Mouse (Mus musculus) heart, embryonic 10.5 days (tissue): ENCODE measurements around the gene Ino80d. TPM values are rescaled to one million over a fixed set of nuclear protein-coding genes. Genes with fewer than 3 reads are reported as not detected.

Source experiments
- DNase-seq: peaks from one replicate; pipeline ENCODE4 v3.0.0-alpha.2; 2017; ENCODE audit warnings: low spot score
- H3K27ac ChIP-seq: fragments of 300-500 bp; sonication (generic); 2 replicates; pipeline ENCODE4 v1.5.1; 2016; ENCODE audit warnings: mild to moderate bottlenecking
- H3K27me3 ChIP-seq: fragments of 300-500 bp; sonication (generic); 2 replicates; pipeline ENCODE4 v1.6.1; 2016; ENCODE audit warnings: mild to moderate bottlenecking; ENCODE audit not compliant: poor library complexity, insufficient read depth, severe bottlenecking
- H3K36me3 ChIP-seq: fragments of 300-500 bp; sonication (generic); 2 replicates; pipeline ENCODE4 v1.6.1; 2016; ENCODE audit warnings: mild to moderate bottlenecking, moderate library complexity
- H3K4me1 ChIP-seq: fragments of 300-500 bp; sonication (generic); 2 replicates; pipeline ENCODE4 v1.6.1; 2016; ENCODE audit warnings: mild to moderate bottlenecking
- H3K4me3 ChIP-seq: fragments of 300-500 bp; sonication (generic); 2 replicates; pipeline ENCODE4 v1.5.1; 2016; ENCODE audit warnings: mild to moderate bottlenecking, moderate library complexity
- H3K9me3 ChIP-seq: fragments of 300-500 bp; sonication (generic); 2 replicates; pipeline ENCODE4 v1.6.1; 2016; ENCODE audit warnings: mild to moderate bottlenecking, moderate library complexity
- WGBS: fragments of 180-500 bp; shearing (Covaris S2); methylation state at CpG from one replicate; pipeline ENCODE4 v1.1.7; 2016; 5-methylcytosine and 5-hydroxymethylcytosine counted together
- polyA plus RNA-seq: library from polyadenylated mRNA; unstranded; fragments of >200 nt; fragmentation: Nextera tagmentation; extraction: Ambion mirVana; gene quantifications from 2 replicates; pipeline ENCODE4 v1.2.1, GENCODE M21; 2016

The Ino80d gene
- polyA plus RNA-seq, 1 experiment from 2014 or later = 12.9 TPM

DNA sequence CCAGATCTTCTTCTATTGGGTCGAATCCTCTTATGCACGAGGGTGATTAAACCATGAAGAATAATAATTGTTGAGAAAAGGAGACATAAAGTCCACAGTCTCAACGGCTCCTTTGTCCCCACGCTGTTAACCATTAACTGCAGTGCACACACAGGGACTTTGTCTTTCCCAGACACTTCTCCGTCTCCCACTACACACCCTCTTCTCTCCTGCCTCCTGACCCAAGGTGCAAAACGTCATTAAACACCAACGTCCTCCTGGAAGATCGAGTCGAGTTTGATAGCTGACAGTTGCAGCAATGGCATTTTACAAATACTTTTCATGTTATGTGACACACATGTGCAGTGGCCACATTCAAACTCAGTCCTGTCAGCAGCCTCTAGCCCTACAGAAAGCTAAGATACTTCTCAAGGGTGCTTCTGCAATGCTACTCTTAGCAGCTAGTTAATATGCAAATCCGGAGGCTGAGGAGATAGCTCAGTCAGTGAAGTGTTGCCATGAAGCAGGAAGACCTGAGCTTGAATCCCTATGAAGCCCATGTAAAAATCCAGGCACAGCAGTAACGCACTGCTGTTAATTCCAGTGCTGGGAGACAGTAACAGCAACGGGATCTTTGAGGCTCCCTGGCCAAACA lies 109.3 kb downstream of the Ino80d start:
- Histone ChIP-seq H3K4me3 (no peak overlapping the region), H3K27ac (no peak overlapping the region), H3K9me3 (no peaks in the 10 kb centered on the region), H3K36me3 (no peaks in the 10 kb centered on the region), H3K27me3 (no peaks in the 10 kb centered on the region), H3K4me1 (0 out of 2 replicates have a peak, but pooled peaks cover 4% of the 10 kb centered on the region)
- 57% methylated on average over 12 of the region's 12 CpGs for WGBS
- DNase-seq = peak; percentile 56

DNA sequence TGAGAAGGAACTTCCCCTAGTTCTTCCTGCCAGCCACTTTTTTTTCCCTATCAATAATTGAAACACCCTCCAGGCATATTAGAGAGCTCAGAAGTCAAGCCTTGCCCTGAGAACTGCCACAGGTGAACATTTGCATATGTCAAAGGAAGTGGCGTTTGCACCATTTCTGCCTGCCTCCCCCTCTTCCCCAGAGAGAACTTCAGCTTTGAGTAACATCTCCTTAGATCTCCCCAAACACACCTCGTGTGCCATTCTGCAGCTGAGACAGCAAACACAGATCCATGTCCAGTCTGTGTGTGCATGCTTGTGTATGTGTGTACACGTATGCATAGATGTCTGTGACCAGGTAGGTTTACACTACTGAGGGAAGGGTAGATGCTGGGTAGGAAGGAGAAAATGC lies 112.6 kb downstream of the Ino80d start:
- H3K9me3 ChIP-seq = no peaks in the 10 kb centered on the region
- WGBS = 68% methylated on average over 3 of the region's 3 CpGs
- H3K27me3 ChIP-seq = no peaks in the 10 kb centered on the region
- no peaks in the 10 kb centered on the region for H3K36me3 ChIP-seq
- H3K4me1 ChIP-seq = 0 out of 2 replicates have a peak, but pooled peaks cover 4% of the 10 kb centered on the region
- DNase-seq = peak; percentile 20
- H3K4me3 ChIP-seq = no peak overlapping the region
- H3K27ac ChIP-seq = no peak overlapping the region

DNA sequence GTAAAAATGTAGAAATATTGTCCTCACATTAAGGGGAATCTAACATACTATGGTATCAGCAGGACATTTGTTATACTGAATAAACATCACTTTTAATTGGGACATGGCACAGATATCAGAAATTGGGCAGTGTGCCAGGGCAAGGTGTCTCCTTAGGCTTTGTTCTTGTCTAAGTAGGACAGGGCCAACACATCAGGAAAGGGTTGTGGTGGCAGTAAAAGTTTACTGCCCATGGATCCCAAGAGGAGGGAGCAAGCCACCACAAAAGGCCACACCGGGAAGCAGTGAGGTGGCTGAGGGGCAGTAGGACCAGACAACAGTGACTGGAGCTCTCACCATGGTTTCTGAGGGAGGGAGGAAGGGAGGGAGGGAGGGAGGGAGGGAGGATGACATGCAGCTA lies 121.1 kb downstream of the Ino80d start:
- no peaks in the 10 kb centered on the region for H3K9me3 ChIP-seq
- peaks cover 18% of the 10 kb centered on the region for H3K4me1 ChIP-seq
- peak overlapping the region; percentile 88 for H3K27ac ChIP-seq
- no peaks in the 10 kb centered on the region for H3K36me3 ChIP-seq
- peak; percentile 74 for DNase-seq
- WGBS = 40% methylated on average over 1 of the region's 1 CpGs
- no peaks in the 10 kb centered on the region for H3K27me3 ChIP-seq
- H3K4me3 ChIP-seq = no peak overlapping the region

DNA sequence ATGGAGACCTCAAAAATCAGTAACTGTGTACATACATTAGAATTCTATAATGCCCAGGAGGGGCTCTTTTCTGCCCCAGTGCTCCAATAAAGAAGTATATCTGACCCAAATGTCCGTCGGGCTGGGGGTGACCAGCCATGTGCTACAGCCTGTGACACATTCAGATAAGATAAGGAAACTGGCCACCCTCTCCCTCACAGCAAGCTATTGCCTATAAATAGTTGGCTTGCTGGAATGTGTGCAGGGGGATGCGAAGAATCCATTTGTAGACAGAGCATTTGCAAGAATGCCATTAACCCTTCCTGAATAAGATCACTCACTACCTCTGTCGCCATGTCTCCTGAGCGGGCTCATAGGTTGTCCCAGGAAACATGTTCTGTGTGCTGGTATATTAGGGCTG lies 121.8 kb downstream of the Ino80d start:
- H3K27ac ChIP-seq = peak overlapping the region; percentile 88
- H3K36me3 ChIP-seq = no peaks in the 10 kb centered on the region

DNA sequence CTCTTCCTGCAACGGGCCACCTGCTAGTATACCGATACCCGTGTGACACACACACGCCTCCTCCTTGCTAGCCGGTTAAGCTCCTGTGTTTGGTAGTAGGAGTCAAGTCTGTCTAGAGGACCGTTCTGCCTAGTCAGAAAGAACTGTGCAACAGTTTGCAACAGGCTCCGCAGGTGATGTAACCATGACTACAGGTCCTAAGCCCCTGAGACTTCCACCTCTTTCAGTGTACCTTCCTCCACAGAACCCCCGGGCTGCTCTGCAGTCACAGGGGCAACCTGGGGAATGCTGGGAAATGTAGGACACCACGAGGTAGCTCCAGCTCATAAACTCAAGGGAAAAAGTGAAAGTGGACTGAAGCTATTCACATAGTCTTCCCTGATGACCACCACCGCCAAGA lies 123.4 kb downstream of the Ino80d start:
- H3K4me1 ChIP-seq = peaks cover 18% of the 10 kb centered on the region
- no peak overlapping the region for H3K4me3 ChIP-seq
- DNase-seq = peak; percentile 43
- H3K27me3 ChIP-seq = no peaks in the 10 kb centered on the region
- no peaks in the 10 kb centered on the region for H3K9me3 ChIP-seq
- H3K27ac ChIP-seq = peak overlapping the region; percentile 88; the same call in 1 of the 2 replicates
- WGBS = 84% methylated on average over 10 of the region's 10 CpGs
- no peaks in the 10 kb centered on the region for H3K36me3 ChIP-seq

More for the DNA sequence above, 121.8 kb downstream of the Ino80d start:
- 11% methylated on average over 5 of the region's 5 CpGs for WGBS
- Histone ChIP-seq H3K9me3 (no peaks in the 10 kb centered on the region), H3K4me1 (peaks cover 18% of the 10 kb centered on the region), H3K27me3 (no peaks in the 10 kb centered on the region), H3K4me3 (no peak overlapping the region)
- DNase-seq = peak; percentile 90

DNA sequence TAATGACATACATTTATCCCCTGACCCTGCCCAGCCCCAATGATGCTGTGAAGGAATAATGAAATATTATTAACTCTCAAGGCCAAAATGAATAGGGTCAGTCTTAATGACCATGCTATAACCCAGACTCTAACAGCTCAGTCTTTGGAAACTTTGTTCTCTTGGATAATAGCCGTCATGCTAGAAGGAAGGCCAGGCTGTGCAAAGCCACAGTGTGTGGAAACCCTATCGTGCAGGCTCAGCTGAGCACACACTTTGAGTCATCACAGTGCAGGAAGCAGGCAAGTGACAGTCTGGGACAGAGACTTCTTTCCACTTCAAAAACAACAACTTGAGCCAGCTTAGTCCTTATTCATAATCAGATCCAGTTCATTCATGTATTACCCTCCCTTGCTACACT lies 126.9 kb downstream of the Ino80d start:
- no peaks in the 10 kb centered on the region for H3K36me3 ChIP-seq
- H3K27me3 ChIP-seq = no peaks in the 10 kb centered on the region
- H3K4me1 ChIP-seq = peaks cover 26% of the 10 kb centered on the region
- WGBS = 54% methylated on average over 2 of the region's 2 CpGs
- DNase-seq = peak; percentile 64
- no peak overlapping the region for H3K4me3 ChIP-seq
- no peak overlapping the region for H3K27ac ChIP-seq
- no peaks in the 10 kb centered on the region for H3K9me3 ChIP-seq

DNA sequence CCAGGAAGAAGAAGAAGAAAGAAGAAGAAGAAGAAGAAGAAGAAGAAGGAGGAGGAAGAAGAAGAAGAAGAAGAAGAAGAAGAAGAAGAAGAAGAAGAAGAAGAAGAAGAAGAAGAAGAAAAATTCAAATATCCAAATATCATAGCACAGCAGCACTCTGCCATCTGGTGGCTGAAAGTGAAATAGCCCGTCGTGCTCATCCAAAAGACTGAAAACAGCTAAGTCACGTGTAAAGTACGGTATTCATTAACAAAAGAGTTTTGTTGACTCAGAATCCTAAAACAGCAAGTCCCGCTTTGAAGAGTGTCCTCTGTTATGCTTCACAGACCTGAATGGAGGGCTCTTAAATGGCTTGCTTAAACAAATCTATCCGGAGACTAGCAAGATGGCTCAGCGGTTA lies 128.2 kb downstream of the Ino80d start:
- 28% methylated on average over 7 of the region's 7 CpGs for WGBS
- H3K9me3 ChIP-seq = no peaks in the 10 kb centered on the region
- peak; percentile 68 for DNase-seq
- H3K4me3 ChIP-seq = peak overlapping the region; percentile 44
- no peaks in the 10 kb centered on the region for H3K36me3 ChIP-seq
- H3K4me1 ChIP-seq = peaks cover 24% of the 10 kb centered on the region
- no peaks in the 10 kb centered on the region for H3K27me3 ChIP-seq
- H3K27ac ChIP-seq = peak overlapping the region; percentile 64; the same call in 1 of the 2 replicates

DNA sequence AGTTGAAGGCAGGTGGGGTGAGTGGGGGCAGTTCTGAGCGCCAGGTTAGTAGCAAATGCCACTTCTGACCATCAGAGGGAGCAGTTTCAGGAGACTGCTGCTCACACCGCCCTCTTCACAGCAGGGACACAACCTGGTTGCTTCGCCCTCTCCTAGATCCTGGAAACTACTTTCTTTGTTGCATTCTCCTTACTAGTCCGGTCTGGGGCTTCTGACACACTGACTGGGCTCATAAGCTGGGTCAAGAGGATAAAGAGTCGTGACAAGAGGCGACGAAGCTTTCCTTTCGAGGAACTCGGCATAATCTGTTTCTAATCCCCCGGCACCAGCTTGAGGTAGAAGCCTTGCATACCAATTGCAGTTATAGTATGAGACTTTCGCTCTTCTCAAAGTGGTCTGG lies 129.9 kb downstream of the Ino80d start:
- H3K36me3 ChIP-seq = no peaks in the 10 kb centered on the region
- peak overlapping the region; percentile 83 for H3K27ac ChIP-seq
- peaks cover 24% of the 10 kb centered on the region for H3K4me1 ChIP-seq
- 25% methylated on average over 11 of the region's 11 CpGs for WGBS
- no peaks in the 10 kb centered on the region for H3K27me3 ChIP-seq
- H3K9me3 ChIP-seq = no peaks in the 10 kb centered on the region
- H3K4me3 ChIP-seq = peak overlapping the region; percentile 51
- no peak for DNase-seq

DNA sequence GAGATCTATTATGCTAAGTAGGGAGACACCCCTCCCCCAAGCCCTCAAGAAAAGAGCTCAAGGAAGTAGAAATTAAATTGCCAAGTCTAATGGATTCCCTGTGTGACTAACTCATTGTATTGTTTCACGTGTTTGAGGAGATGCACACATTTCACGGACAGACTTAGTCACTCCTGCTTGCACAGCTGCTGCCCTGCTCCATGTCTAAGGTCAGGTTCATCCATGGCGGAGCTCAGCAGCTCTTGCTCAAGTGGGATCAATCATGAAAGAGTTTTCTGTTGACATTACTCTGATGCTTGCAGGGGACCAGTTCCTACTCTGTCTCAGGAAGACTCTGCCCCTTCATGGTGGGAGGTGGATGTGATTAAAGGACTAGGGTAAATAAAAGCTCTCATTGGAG lies 137.7 kb downstream of the Ino80d start:
- Histone ChIP-seq H3K27ac (no peak overlapping the region), H3K4me1 (peaks cover 5% of the 10 kb centered on the region; the same call in 1 of the 2 replicates), H3K36me3 (no peaks in the 10 kb centered on the region), H3K27me3 (no peaks in the 10 kb centered on the region), H3K4me3 (no peak overlapping the region), H3K9me3 (no peaks in the 10 kb centered on the region)
- WGBS = 72% methylated on average over 3 of the region's 3 CpGs
- DNase-seq = no peak

DNA sequence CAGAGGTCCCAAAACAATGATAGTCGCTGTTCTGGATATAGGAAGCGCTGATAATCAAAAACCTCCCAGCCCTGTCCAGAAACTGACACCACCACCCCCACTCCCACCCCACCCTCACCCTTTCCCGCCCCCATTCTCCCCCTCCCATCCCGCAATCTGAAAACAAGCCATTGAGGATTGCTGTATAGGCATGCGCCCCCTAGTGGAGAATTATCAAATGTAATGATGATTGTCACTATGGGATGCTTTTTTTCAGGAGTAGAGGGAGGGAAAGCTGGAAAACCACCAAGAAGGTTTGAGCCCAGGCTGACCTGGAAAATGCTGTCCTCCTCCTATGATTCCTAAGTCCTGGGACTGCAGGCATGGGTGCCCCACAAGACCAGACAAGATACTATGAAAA lies 147.6 kb downstream of the Ino80d start:
- WGBS = 18% methylated on average over 5 of the region's 5 CpGs
- Histone ChIP-seq H3K4me1 (peaks cover 10% of the 10 kb centered on the region), H3K27me3 (no peaks in the 10 kb centered on the region; the same call in 1 of the 2 replicates), H3K4me3 (0 out of 2 replicates have a peak overlapping the region, but pooled peaks have one; percentile 18), H3K36me3 (no peaks in the 10 kb centered on the region), H3K9me3 (no peaks in the 10 kb centered on the region), H3K27ac (no peak overlapping the region)
- DNase-seq = no peak

DNA sequence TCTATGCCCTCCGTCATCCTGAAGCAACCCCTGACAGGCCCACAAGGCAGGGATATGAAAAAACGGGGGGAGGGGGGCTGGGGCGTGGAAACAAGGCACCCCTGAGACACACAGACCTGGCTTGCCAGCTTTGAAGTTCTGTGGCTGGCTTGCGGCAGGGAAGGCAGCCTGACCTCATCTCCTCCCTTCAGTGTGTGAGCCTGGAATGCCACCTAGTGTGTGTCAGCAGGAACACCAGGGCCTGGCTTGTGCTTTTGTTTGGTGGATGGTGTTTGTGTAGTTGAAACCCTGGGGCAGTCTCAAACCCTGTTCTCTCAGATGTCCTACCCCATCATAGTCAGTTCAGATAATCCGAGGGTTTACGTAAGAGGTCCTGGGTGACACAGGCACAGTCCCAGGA lies 150.2 kb downstream of the Ino80d start:
- peak; percentile 84 for DNase-seq
- Histone ChIP-seq H3K27me3 (no peaks in the 10 kb centered on the region; the same call in 1 of the 2 replicates), H3K36me3 (no peaks in the 10 kb centered on the region), H3K4me1 (peaks cover 12% of the 10 kb centered on the region), H3K27ac (no peak overlapping the region), H3K4me3 (no peak overlapping the region), H3K9me3 (no peaks in the 10 kb centered on the region)
- 22% methylated on average over 6 of the region's 6 CpGs for WGBS

DNA sequence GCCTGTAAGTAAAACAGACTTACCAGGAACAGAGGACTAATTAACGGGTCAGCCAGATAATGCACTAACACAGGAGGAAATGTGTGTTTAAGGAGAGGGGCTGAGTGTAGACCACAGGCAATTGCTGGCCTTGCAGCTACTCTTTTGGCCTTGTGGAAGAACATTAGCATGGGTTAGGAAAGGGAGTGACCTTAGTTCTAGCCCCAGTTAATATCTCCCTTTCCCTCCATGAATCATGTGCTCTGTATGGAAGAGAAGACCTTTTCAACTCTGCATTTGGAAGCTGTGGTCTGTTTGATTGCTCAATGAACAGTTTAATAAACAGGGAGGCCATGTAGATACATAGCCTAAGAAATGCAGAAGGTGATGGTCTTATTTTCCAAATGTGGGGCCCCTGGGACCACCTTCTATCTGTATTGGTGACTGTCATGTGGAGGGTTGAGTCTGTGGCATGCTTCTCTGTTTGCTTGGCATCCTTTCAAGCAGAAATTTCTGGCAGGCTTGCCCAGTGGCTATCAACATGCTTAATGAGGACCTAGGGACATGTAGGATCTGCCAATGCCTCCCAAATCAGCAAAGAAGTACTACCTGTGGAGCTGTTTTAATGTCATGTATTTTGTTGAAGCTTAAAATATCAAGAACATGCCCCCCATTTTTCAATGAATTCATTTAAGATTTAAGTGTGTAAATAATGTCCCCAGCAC lies 157.4 kb downstream of the Ino80d start:
- no peak for DNase-seq
- Histone ChIP-seq H3K4me1 (peaks cover 2% of the 10 kb centered on the region; the same call in 1 of the 2 replicates), H3K27ac (no peak overlapping the region), H3K4me3 (no peak overlapping the region), H3K9me3 (no peaks in the 10 kb centered on the region), H3K27me3 (no peaks in the 10 kb centered on the region), H3K36me3 (no peaks in the 10 kb centered on the region)
- WGBS = 37% methylated on average over 1 of the region's 1 CpGs

DNA sequence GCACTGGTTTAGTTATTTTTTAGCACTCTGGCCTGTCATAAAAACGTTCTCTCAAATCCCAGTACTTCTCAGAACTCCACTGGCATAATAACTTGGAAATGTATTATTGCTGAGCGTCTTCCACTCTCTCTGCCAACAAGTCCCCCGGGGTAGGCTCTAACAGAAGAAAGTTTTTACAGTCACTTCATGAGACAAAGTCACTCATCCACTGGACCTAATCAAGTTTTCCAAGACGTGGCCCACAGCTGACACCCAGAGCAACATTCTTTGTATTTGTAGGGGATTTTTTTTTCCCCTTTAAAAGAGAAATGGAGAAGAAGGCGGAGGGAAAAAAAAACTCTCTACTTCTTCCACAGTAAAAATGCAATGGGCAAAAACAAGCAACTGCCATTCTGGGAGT lies 157.9 kb downstream of the Ino80d start:
- peaks cover 2% of the 10 kb centered on the region; the same call in 1 of the 2 replicates for H3K4me1 ChIP-seq
- no peak overlapping the region for H3K4me3 ChIP-seq
- no peak for DNase-seq
- H3K36me3 ChIP-seq = no peaks in the 10 kb centered on the region
- H3K27me3 ChIP-seq = no peaks in the 10 kb centered on the region
- H3K27ac ChIP-seq = no peak overlapping the region
- no peaks in the 10 kb centered on the region for H3K9me3 ChIP-seq
- 67% methylated on average over 5 of the region's 5 CpGs for WGBS
